Mouse (Mus musculus) embryonic fibroblast, embryonic 13.5 days (primary cell): ENCODE data around the gene Rasgef1a.

Experiments
- CTCF ChIP-seq: IDR thresholded peaks from 2 replicates; pipeline ENCODE4 v1.5.1; 2011; ENCODE audit warnings: mild to moderate bottlenecking, control low read depth, low read length, moderate library complexity, borderline replicate concordance; ENCODE audit not compliant: insufficient read depth
- POLR2A ChIP-seq: IDR thresholded peaks from 2 replicates; pipeline ENCODE4 v1.6.1; 2011; ENCODE audit warnings: low read depth, mild to moderate bottlenecking, control low read depth, low read length, moderate library complexity

DNA sequence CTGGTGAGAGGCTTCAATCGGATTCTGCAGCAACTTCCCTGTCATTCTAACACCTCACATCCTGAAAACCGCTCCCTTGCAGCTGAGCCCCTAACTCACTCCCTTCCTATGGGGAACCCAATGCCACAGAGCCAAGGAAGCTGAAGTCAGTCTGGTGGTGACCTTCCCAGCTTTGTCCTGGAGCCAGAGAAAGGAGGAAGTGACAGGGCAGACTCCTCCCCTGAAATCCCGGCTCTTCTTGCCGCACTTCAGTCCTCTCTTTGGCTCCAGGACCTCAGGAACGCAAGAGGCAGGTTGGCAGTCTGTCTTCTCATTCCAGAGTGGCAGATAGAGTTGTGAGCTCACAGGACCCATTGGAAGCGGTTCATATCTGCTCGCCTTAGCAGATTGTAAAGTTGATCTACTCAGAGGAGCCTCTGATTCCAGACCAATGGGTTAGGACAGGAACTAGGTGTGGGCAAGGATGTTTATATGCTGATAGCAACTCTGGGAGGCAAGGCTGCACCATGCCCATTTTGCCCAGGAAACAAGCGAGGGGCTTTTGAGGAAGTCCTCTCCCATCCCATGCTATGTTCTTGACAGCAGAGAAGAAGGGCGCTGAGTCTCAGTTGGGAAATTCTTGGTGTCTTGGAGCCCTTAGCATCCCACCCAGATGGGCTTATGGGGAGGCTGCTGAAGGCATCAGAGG lies 25.0 kb downstream of the Rasgef1a start:
- TF ChIP-seq CTCF: no peak
- TF ChIP-seq POLR2A: no peak
